21 mouse cellular contexts compared by ENCODE assay signal in the genomic region with DNA sequence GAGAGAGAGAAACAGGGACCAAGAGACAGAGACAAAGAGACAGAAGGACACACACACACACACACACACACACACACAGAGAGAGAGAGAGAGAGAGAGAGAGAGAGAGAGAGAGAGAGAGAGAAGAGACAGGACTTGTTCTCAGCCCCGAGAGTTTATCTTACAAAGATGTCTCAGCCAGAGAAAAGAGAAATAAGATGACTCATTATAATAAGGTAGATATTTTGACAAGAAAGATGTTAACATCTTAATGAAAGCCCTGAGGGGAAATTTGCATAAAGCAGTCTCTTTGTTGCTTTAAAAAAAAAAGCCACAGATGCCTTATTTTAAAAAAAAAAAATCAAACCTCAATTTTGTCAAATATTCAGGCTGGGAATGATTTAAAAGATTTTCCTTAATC.
DNase-seq lines count a peak whose midpoint lies in the region; ATAC-seq and TF ChIP-seq lines count a peak whose summit lies in the region.
"Had no signal": no experiment of that assay in that cellular context is flagged by ENCODE, and none has a peak within 500 bp of the region (broad histone marks: within the 10 kb centered on the region; RNA-seq: fewer than 3 reads in every experiment).

No protein-coding gene starts in this region.

- H3K27ac ChIP-seq in forebrain, embryonic 15.5 days (replicated peaks): peak overlapping the region; percentile 40; the same call in 1 of the 2 replicates
- H3K27ac ChIP-seq in forebrain, embryonic 11.5 days (ENCODE audit: low read depth, low read length): no peak overlapping the region
- H3K27ac ChIP-seq in forebrain, postnatal 0 days (ENCODE audit: low read depth, low read length): peak overlapping the region; percentile 6; the same call in 1 of the 2 replicates
- H3K27ac ChIP-seq in forebrain, embryonic 13.5 days: no peak overlapping the region
- no peak overlapping the region for H3K27ac ChIP-seq in midbrain, embryonic 14.5 days (replicated peaks; ENCODE audit: low read depth, low read length)
- no peak overlapping the region for H3K27ac ChIP-seq in midbrain, postnatal 0 days (ENCODE audit: low read depth, low read length)
- H3K27ac ChIP-seq: embryonic facial prominence, embryonic 13.5 days; embryonic facial prominence, embryonic 15.5 days had no signal

- H3K4me1 ChIP-seq in forebrain, embryonic 15.5 days: no peaks in the 10 kb centered on the region
- H3K4me1 ChIP-seq in forebrain, embryonic 11.5 days (replicated peaks; ENCODE audit: control insufficient read depth, insufficient read depth, low read length): no peaks in the 10 kb centered on the region
- no peaks in the 10 kb centered on the region for H3K4me1 ChIP-seq in forebrain, postnatal 0 days (ENCODE audit: insufficient read depth)
- H3K4me1 ChIP-seq in forebrain, embryonic 13.5 days: peaks cover 6% of the 10 kb centered on the region; the same call in 1 of the 2 replicates
- no peaks in the 10 kb centered on the region for H3K4me1 ChIP-seq in midbrain, embryonic 14.5 days (ENCODE audit: control insufficient read depth, insufficient read depth, low read length)
- H3K4me1 ChIP-seq in midbrain, postnatal 0 days (ENCODE audit: insufficient read depth, low read length): no peaks in the 10 kb centered on the region; the same call in 1 of the 2 replicates
- H3K4me1 ChIP-seq: embryonic facial prominence, embryonic 15.5 days had no signal

- 26% methylated on average over 1 of the region's 1 CpGs for WGBS in forebrain, embryonic 15.5 days
- WGBS in forebrain, embryonic 11.5 days: 74% methylated on average over 1 of the region's 1 CpGs
- WGBS in forebrain, postnatal 0 days: 42% methylated on average over 1 of the region's 1 CpGs
- WGBS in forebrain, embryonic 13.5 days: 17% methylated on average over 1 of the region's 1 CpGs
- 52% methylated on average over 1 of the region's 1 CpGs for WGBS in midbrain, embryonic 14.5 days
- 18% methylated on average over 1 of the region's 1 CpGs for WGBS in midbrain, postnatal 0 days

- no peaks in the 10 kb centered on the region for H3K27me3 ChIP-seq in forebrain, embryonic 15.5 days
- no peaks in the 10 kb centered on the region for H3K27me3 ChIP-seq in forebrain, embryonic 11.5 days (ENCODE audit: control insufficient read depth, insufficient read depth, low read length)
- H3K27me3 ChIP-seq in forebrain, postnatal 0 days (ENCODE audit: insufficient read depth, low read length): no peaks in the 10 kb centered on the region
- H3K27me3 ChIP-seq in forebrain, embryonic 13.5 days: no peaks in the 10 kb centered on the region
- no peaks in the 10 kb centered on the region for H3K27me3 ChIP-seq in midbrain, embryonic 14.5 days (ENCODE audit: control insufficient read depth, insufficient read depth, low read length)
- H3K27me3 ChIP-seq in midbrain, postnatal 0 days (ENCODE audit: insufficient read depth, low read length): no peaks in the 10 kb centered on the region
- H3K27me3 ChIP-seq: embryonic facial prominence, embryonic 13.5 days; embryonic facial prominence, embryonic 15.5 days had no signal

- H3K9me3 ChIP-seq in forebrain, embryonic 15.5 days: no peaks in the 10 kb centered on the region
- no peaks in the 10 kb centered on the region for H3K9me3 ChIP-seq in forebrain, embryonic 11.5 days (ENCODE audit: control insufficient read depth, low read length)
- no peaks in the 10 kb centered on the region for H3K9me3 ChIP-seq in forebrain, postnatal 0 days (ENCODE audit: low read length)
- no peaks in the 10 kb centered on the region for H3K9me3 ChIP-seq in forebrain, embryonic 13.5 days (replicated peaks)
- H3K9me3 ChIP-seq in midbrain, embryonic 14.5 days (ENCODE audit: control insufficient read depth, low read length): no peaks in the 10 kb centered on the region
- H3K9me3 ChIP-seq in midbrain, postnatal 0 days (ENCODE audit: low read length): no peaks in the 10 kb centered on the region
- H3K9me3 ChIP-seq: embryonic facial prominence, embryonic 13.5 days; embryonic facial prominence, embryonic 15.5 days had no signal

- H3K4me2 ChIP-seq in forebrain, embryonic 15.5 days (replicated peaks): no peak overlapping the region
- no peak overlapping the region for H3K4me2 ChIP-seq in forebrain, embryonic 11.5 days (ENCODE audit: low read depth, low read length, severe bottlenecking)
- H3K4me2 ChIP-seq in forebrain, postnatal 0 days (ENCODE audit: low read depth): no peak overlapping the region
- no peak overlapping the region for H3K4me2 ChIP-seq in forebrain, embryonic 13.5 days
- no peak overlapping the region for H3K4me2 ChIP-seq in midbrain, embryonic 14.5 days (ENCODE audit: low read length)
- H3K4me2 ChIP-seq in midbrain, postnatal 0 days (ENCODE audit: low read depth, low read length, poor library complexity, severe bottlenecking): no peak overlapping the region
- H3K4me2 ChIP-seq: embryonic facial prominence, embryonic 13.5 days; embryonic facial prominence, embryonic 15.5 days had no signal

- TF ChIP-seq CTCF in forebrain, postnatal 0 days (IDR thresholded peaks at IDR 0.05; ENCODE audit: low read depth): no peak
- TF ChIP-seq CTCF in midbrain, postnatal 0 days (IDR thresholded peaks at IDR 0.05): no peak

- DNase-seq in forebrain, embryonic 11.5 days (ENCODE audit: low spot score): no peak
- DNase-seq in forebrain, postnatal 0 days: no peak
- peak; percentile 19 for DNase-seq in midbrain, embryonic 14.5 days
- no peak for DNase-seq in midbrain, postnatal 0 days (ENCODE audit: low spot score)
- peak; percentile 20 for DNase-seq in brain, embryonic 18.5 days (ENCODE audit: low read depth, low spot score)
- DNase-seq in gastrocnemius, postnatal 25 days: no peak
- DNase-seq: adrenal gland, adult 2 months; adrenal gland, postnatal 10 days; adrenal gland, postnatal 25 days; cerebellum, adult 11 months; cerebellum, adult 18-20 months; cerebellum, adult 8-10 months; cerebellum, adult 9-11 months; cerebellum, postnatal 14 days; cerebellum, postnatal 36 days; embryo, embryonic 11 days had no signal

- no peaks in the 10 kb centered on the region for H3K36me3 ChIP-seq in forebrain, embryonic 15.5 days
- no peaks in the 10 kb centered on the region for H3K36me3 ChIP-seq in forebrain, embryonic 11.5 days (ENCODE audit: control insufficient read depth, insufficient read depth, low read length)
- H3K36me3 ChIP-seq in forebrain, postnatal 0 days (ENCODE audit: insufficient read depth): no peaks in the 10 kb centered on the region
- H3K36me3 ChIP-seq in forebrain, embryonic 13.5 days (ENCODE audit: poor library complexity, severe bottlenecking): no peaks in the 10 kb centered on the region
- H3K36me3 ChIP-seq in midbrain, embryonic 14.5 days (ENCODE audit: control insufficient read depth, insufficient read depth, low read length): no peaks in the 10 kb centered on the region
- H3K36me3 ChIP-seq in midbrain, postnatal 0 days (ENCODE audit: insufficient read depth, low read length): no peaks in the 10 kb centered on the region
- H3K36me3 ChIP-seq: embryonic facial prominence, embryonic 13.5 days; embryonic facial prominence, embryonic 15.5 days had no signal

- no peak overlapping the region for H3K9ac ChIP-seq in forebrain, embryonic 15.5 days (replicated peaks)
- H3K9ac ChIP-seq in forebrain, embryonic 11.5 days (ENCODE audit: low read length): no peak overlapping the region
- no peak overlapping the region for H3K9ac ChIP-seq in forebrain, postnatal 0 days
- H3K9ac ChIP-seq in forebrain, embryonic 13.5 days: no peak overlapping the region
- H3K9ac ChIP-seq in midbrain, embryonic 14.5 days (replicated peaks; ENCODE audit: low read length): no peak overlapping the region
- H3K9ac ChIP-seq in midbrain, postnatal 0 days (replicated peaks; ENCODE audit: low read length, poor library complexity, severe bottlenecking): no peak overlapping the region
- H3K9ac ChIP-seq: embryonic facial prominence, embryonic 13.5 days; embryonic facial prominence, embryonic 15.5 days had no signal

- no peak overlapping the region for H3K4me3 ChIP-seq in forebrain, embryonic 15.5 days
- no peak overlapping the region for H3K4me3 ChIP-seq in forebrain, embryonic 11.5 days (ENCODE audit: low read depth, low read length)
- H3K4me3 ChIP-seq in forebrain, postnatal 0 days (ENCODE audit: low read depth, low read length): no peak overlapping the region
- no peak overlapping the region for H3K4me3 ChIP-seq in forebrain, embryonic 13.5 days
- no peak overlapping the region for H3K4me3 ChIP-seq in midbrain, embryonic 14.5 days (replicated peaks; ENCODE audit: low read depth, low read length)
- no peak overlapping the region for H3K4me3 ChIP-seq in midbrain, postnatal 0 days (ENCODE audit: low read depth, low read length)
- H3K4me3 ChIP-seq: embryonic facial prominence, embryonic 13.5 days; embryonic facial prominence, embryonic 15.5 days; erythroblast, embryonic 14.5 days had no signal

- no peak for ATAC-seq in forebrain, embryonic 15.5 days (replicated peaks)
- ATAC-seq in forebrain, embryonic 11.5 days (replicated peaks; ENCODE audit: low FRiP score): no peak
- ATAC-seq in forebrain, postnatal 0 days: peak; percentile 76; the same call in 1 of the 2 replicates
- no peak for ATAC-seq in forebrain, embryonic 13.5 days
- no peak for ATAC-seq in midbrain, embryonic 14.5 days (ENCODE audit: low FRiP score, low TSS enrichment)
- no peak for ATAC-seq in midbrain, postnatal 0 days (ENCODE audit: low FRiP score)

Comparison
In these comparisons a context has a peak if more than half of its experiments do, and no peak if none do; other contexts are left out.
1. H3K27ac ChIP-seq: peak in forebrain, embryonic 15.5 days (single experiment) and forebrain, postnatal 0 days (single experiment); none in forebrain, embryonic 11.5 days (single experiment), forebrain, embryonic 13.5 days (single experiment), midbrain, embryonic 14.5 days (single experiment) and midbrain, postnatal 0 days (single experiment).
2. DNase-seq: peak in midbrain, embryonic 14.5 days (single experiment) and brain, embryonic 18.5 days (single experiment); none in forebrain, embryonic 11.5 days (single experiment), forebrain, postnatal 0 days (single experiment), midbrain, postnatal 0 days (single experiment) and gastrocnemius, postnatal 25 days (single experiment).